Mouse (Mus musculus): ENCODE results near the gene Mipep. TPM values are rescaled to one million over a fixed set of nuclear protein-coding genes. Genes with fewer than 3 reads are reported as not detected.

Gene Mipep
- polyA plus RNA-seq, 1 experiment from 2014 or later, result 21.5 TPM

DNA sequence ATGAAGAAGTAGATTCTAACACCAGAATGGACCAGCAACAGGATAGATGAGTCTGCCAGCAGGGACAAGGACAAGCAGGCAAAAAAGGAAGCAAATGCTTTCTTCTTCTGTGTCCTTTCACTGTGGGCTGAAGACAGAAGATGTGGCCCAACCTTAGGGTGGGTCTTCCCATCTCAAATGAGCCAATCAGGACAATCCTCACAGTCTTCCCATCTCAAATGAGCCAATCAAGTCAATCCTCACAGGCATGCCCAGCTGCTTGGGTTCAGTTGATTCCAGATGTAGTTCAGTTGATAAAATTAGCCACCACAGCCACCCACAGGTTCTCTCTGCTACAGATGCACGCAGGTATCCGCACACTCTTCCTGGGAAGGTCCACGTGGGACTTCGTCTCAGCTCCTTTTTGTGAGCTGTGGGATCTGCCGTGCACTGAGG is 6.9 kb upstream of the Mipep start:
- H3K4me2 ChIP-seq (ENCODE audit: low read depth, low read length), result no peak overlapping the region
- H3K36me3 ChIP-seq (ENCODE audit: control insufficient read depth, insufficient read depth, low read length), result no peaks in the 10 kb centered on the region
- no peaks in the 10 kb centered on the region for H3K9me3 ChIP-seq (ENCODE audit: control insufficient read depth, low read length)
- no peak for ATAC-seq (ENCODE audit: low read depth)
- WGBS, result 85% methylated on average over 5 of the region's 5 CpGs
- H3K4me3 ChIP-seq (ENCODE audit: low read length), result no peak overlapping the region
- H3K4me1 ChIP-seq (replicated peaks; ENCODE audit: control insufficient read depth, insufficient read depth, low read length), result no peaks in the 10 kb centered on the region
- no peaks in the 10 kb centered on the region for H3K27me3 ChIP-seq (ENCODE audit: control insufficient read depth, insufficient read depth, low read depth, low read length)
- H3K9ac ChIP-seq (ENCODE audit: low read length), result no peak overlapping the region
- no peak overlapping the region for H3K27ac ChIP-seq (ENCODE audit: low read length)

DNA sequence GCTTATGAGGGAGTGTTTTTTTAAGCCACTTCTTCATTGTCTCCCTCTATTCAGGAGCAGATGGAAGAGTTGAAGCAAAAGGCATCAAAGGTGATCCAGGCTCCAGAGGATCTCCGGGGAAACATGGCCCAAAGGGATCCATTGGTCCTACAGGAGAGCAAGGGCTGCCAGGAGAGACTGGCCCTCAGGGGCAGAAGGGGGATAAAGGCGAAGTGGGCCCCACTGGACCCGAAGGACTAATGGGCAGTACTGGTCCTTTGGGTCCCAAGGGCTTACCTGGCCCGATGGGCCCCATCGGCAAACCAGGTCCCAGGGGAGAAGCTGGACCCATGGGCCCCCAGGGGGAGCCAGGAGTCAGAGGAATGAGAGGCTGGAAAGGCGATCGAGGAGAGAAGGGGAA is 5.2 kb upstream of the Mipep start:
- Histone ChIP-seq H3K27me3 (ENCODE audit: control insufficient read depth, insufficient read depth, low read depth, low read length) (no peaks in the 10 kb centered on the region), H3K36me3 (ENCODE audit: control insufficient read depth, insufficient read depth, low read length) (no peaks in the 10 kb centered on the region), H3K4me3 (ENCODE audit: low read length) (no peak overlapping the region), H3K9me3 (ENCODE audit: control insufficient read depth, low read length) (no peaks in the 10 kb centered on the region), H3K4me1 (replicated peaks; ENCODE audit: control insufficient read depth, insufficient read depth, low read length) (no peaks in the 10 kb centered on the region), H3K27ac (ENCODE audit: low read length) (no peak overlapping the region), H3K4me2 (ENCODE audit: low read depth, low read length) (no peak overlapping the region), H3K9ac (ENCODE audit: low read length) (no peak overlapping the region)
- ATAC-seq (ENCODE audit: low read depth), result no peak
- 93% methylated on average over 7 of the region's 7 CpGs for WGBS

GRCm38 (mm10) chr14:60782121-60782656 is 2.2 kb upstream of the Mipep start:
- 41% methylated on average over 7 of the region's 7 CpGs for WGBS
- no peaks in the 10 kb centered on the region for H3K36me3 ChIP-seq (ENCODE audit: control insufficient read depth, insufficient read depth, low read length)

DNA sequence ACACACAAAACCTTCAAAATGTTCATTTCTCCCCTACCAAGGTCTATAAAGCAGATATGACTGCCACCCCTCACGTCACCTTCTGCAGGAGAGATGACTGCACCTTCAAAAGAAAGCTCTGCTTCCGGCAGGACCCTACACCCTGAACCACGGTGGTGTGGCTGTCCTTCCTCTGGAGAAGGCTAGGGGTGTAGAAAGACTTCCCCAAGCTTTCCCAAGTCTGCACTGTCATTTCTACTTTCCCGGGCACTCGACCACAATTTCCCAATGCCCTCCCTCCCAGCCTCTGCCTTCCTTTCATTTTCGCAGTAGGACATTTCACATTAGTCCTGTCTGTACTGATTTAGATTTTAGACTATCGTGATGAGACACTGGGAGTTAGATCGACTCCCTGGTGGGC is 1.2 kb upstream of the Mipep start:
- H3K4me3 ChIP-seq (ENCODE audit: low read length), result no peak overlapping the region
- 39% methylated on average over 8 of the region's 8 CpGs for WGBS
- no peaks in the 10 kb centered on the region for H3K36me3 ChIP-seq (ENCODE audit: control insufficient read depth, insufficient read depth, low read length)
- no peak overlapping the region for H3K27ac ChIP-seq (ENCODE audit: low read length)
- H3K4me2 ChIP-seq (ENCODE audit: low read depth, low read length), result no peak overlapping the region
- no peaks in the 10 kb centered on the region for H3K9me3 ChIP-seq (ENCODE audit: control insufficient read depth, low read length)
- no peak for ATAC-seq (ENCODE audit: low read depth)
- 0 out of 2 replicates have a peak overlapping the region, but pooled peaks have one; percentile 15 for H3K9ac ChIP-seq (ENCODE audit: low read length)
- no peaks in the 10 kb centered on the region for H3K27me3 ChIP-seq (ENCODE audit: control insufficient read depth, insufficient read depth, low read depth, low read length)
- peaks cover 4% of the 10 kb centered on the region; the same call in 1 of the 2 replicates for H3K4me1 ChIP-seq (replicated peaks; ENCODE audit: control insufficient read depth, insufficient read depth, low read length)

More at GRCm38 (mm10) chr14:60782121-60782656, 2.2 kb upstream of the Mipep start:
- no peaks in the 10 kb centered on the region for H3K27me3 ChIP-seq (ENCODE audit: control insufficient read depth, insufficient read depth, low read depth, low read length)
- H3K9me3 ChIP-seq (ENCODE audit: control insufficient read depth, low read length), result no peaks in the 10 kb centered on the region
- H3K4me2 ChIP-seq (ENCODE audit: low read depth, low read length), result no peak overlapping the region
- no peak overlapping the region for H3K27ac ChIP-seq (ENCODE audit: low read length)
- H3K9ac ChIP-seq (ENCODE audit: low read length), result no peak overlapping the region
- no peak overlapping the region for H3K4me3 ChIP-seq (ENCODE audit: low read length)
- peaks cover 4% of the 10 kb centered on the region; the same call in 1 of the 2 replicates for H3K4me1 ChIP-seq (replicated peaks; ENCODE audit: control insufficient read depth, insufficient read depth, low read length)
- no peak for ATAC-seq (ENCODE audit: low read depth)

DNA sequence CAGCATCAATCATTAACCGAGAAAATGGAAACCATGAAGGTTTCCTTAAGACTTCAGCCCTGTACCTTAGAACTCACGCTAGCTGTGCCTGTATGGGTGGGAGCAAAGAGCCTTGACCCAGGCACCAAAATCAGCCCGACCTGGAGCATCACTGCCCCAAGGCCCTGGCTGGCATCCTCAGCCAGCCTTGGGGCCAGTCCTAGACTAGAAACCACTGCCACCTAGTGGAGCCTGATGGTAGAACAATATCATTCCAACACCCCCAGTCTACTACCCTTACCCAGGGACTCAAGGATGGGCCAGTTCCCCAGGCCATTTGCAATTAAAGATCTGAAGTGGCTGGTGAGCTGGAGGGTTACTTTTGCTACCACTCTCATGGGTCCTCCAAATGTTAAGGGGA is 5.7 kb downstream of the Mipep start:
- Histone ChIP-seq H3K27ac (ENCODE audit: low read length) (no peak overlapping the region), H3K36me3 (ENCODE audit: control insufficient read depth, insufficient read depth, low read length) (peaks cover 16% of the 10 kb centered on the region), H3K9ac (ENCODE audit: low read length) (no peak overlapping the region), H3K4me2 (ENCODE audit: low read depth, low read length) (no peak overlapping the region), H3K9me3 (ENCODE audit: control insufficient read depth, low read length) (no peaks in the 10 kb centered on the region), H3K4me3 (ENCODE audit: low read length) (no peak overlapping the region), H3K27me3 (ENCODE audit: control insufficient read depth, insufficient read depth, low read depth, low read length) (no peaks in the 10 kb centered on the region), H3K4me1 (replicated peaks; ENCODE audit: control insufficient read depth, insufficient read depth, low read length) (peaks cover 2% of the 10 kb centered on the region; the same call in 1 of the 2 replicates)
- ATAC-seq (ENCODE audit: low read depth), result no peak
- 40% methylated on average over 3 of the region's 3 CpGs for WGBS

DNA sequence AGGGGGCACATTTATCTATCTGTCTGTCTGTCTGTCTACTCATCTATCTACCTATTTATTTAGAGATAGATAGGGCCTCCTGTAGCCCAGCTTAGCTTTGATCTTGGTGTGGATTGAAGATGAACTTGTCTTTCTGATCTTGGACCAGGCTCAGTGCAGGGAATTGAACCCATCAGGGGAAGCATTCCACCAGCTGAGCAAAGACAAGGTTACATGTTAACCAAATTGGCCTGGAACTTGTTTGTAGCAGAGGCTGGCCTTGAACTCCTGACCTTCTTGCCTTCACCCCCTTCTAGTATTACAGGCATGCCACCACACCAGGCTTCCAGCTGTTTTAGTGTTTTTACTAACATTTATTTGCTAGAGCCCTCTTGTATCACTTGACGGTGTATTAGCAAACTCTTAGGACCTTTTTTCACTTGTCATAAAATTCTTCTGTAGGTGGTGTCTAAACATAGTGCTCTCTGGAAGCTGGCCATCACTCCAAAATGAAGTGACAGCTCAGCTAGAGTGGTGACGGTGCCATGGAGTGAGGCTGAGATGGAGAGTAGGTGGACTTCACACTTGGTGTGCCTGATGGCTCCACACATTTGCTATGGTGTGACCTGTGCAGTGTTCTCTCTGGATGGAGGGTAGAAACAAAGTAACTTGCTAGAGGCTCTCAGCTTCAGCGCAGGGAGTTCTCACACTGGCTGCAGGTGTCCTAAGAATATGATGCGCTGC is 12.4 kb downstream of the Mipep start:
- 69% methylated on average over 4 of the region's 4 CpGs for WGBS

DNA sequence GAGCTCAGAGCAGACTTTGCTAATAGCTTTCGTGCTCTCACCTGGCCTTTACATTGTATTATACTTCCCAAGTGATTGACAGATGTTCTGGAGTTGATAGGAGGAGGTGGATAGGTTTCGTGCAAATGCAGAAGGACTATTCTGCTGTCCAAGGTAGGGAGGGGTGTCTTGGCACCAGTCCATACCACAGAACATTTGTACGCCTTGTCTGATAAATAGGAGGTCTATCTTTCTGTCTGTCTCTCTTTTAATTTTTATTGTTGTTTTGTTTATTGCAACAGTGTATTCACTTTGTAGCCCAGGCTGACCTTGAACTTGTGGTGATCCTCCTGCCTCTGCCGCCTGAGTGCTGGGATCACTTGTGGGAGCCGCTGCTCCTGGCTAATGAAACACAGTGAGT is 13.2 kb downstream of the Mipep start:
- H3K9me3 ChIP-seq (ENCODE audit: control insufficient read depth, low read length), result no peaks in the 10 kb centered on the region
- no peak overlapping the region for H3K4me3 ChIP-seq (ENCODE audit: low read length)
- no peak overlapping the region for H3K4me2 ChIP-seq (ENCODE audit: low read depth, low read length)
- no peak for ATAC-seq (ENCODE audit: low read depth)
- H3K4me1 ChIP-seq (replicated peaks; ENCODE audit: control insufficient read depth, insufficient read depth, low read length), result no peaks in the 10 kb centered on the region
- H3K27ac ChIP-seq (ENCODE audit: low read length), result no peak overlapping the region
- WGBS, result 91% methylated on average over 5 of the region's 5 CpGs
- no peak overlapping the region for H3K9ac ChIP-seq (ENCODE audit: low read length)
- no peaks in the 10 kb centered on the region for H3K27me3 ChIP-seq (ENCODE audit: control insufficient read depth, insufficient read depth, low read depth, low read length)
- H3K36me3 ChIP-seq (ENCODE audit: control insufficient read depth, insufficient read depth, low read length), result peaks cover 9% of the 10 kb centered on the region; the same call in 1 of the 2 replicates

More for the DNA sequence above, 12.4 kb downstream of the Mipep start:
- ATAC-seq (ENCODE audit: low read depth), result no peak
- Histone ChIP-seq H3K4me2 (ENCODE audit: low read depth, low read length) (no peak overlapping the region), H3K36me3 (ENCODE audit: control insufficient read depth, insufficient read depth, low read length) (peaks cover 11% of the 10 kb centered on the region; the same call in 1 of the 2 replicates), H3K9me3 (ENCODE audit: control insufficient read depth, low read length) (no peaks in the 10 kb centered on the region), H3K4me1 (replicated peaks; ENCODE audit: control insufficient read depth, insufficient read depth, low read length) (no peaks in the 10 kb centered on the region), H3K9ac (ENCODE audit: low read length) (no peak overlapping the region), H3K27me3 (ENCODE audit: control insufficient read depth, insufficient read depth, low read depth, low read length) (no peaks in the 10 kb centered on the region), H3K27ac (ENCODE audit: low read length) (no peak overlapping the region), H3K4me3 (ENCODE audit: low read length) (no peak overlapping the region)

GRCm38 (mm10) chr14:60798721-60799120 is 14.3 kb downstream of the Mipep start:
- H3K4me3 ChIP-seq (ENCODE audit: low read length), result no peak overlapping the region
- no peak overlapping the region for H3K9ac ChIP-seq (ENCODE audit: low read length)
- no peaks in the 10 kb centered on the region for H3K4me1 ChIP-seq (replicated peaks; ENCODE audit: control insufficient read depth, insufficient read depth, low read length)
- WGBS, result 82% methylated on average over 4 of the region's 4 CpGs
- no peak for ATAC-seq (ENCODE audit: low read depth)
- H3K4me2 ChIP-seq (ENCODE audit: low read depth, low read length), result no peak overlapping the region
- no peaks in the 10 kb centered on the region for H3K9me3 ChIP-seq (ENCODE audit: control insufficient read depth, low read length)
- no peak overlapping the region for H3K27ac ChIP-seq (ENCODE audit: low read length)
- no peaks in the 10 kb centered on the region for H3K27me3 ChIP-seq (ENCODE audit: control insufficient read depth, insufficient read depth, low read depth, low read length)
- H3K36me3 ChIP-seq (ENCODE audit: control insufficient read depth, insufficient read depth, low read length), result peaks cover 13% of the 10 kb centered on the region; the same call in 1 of the 2 replicates

DNA sequence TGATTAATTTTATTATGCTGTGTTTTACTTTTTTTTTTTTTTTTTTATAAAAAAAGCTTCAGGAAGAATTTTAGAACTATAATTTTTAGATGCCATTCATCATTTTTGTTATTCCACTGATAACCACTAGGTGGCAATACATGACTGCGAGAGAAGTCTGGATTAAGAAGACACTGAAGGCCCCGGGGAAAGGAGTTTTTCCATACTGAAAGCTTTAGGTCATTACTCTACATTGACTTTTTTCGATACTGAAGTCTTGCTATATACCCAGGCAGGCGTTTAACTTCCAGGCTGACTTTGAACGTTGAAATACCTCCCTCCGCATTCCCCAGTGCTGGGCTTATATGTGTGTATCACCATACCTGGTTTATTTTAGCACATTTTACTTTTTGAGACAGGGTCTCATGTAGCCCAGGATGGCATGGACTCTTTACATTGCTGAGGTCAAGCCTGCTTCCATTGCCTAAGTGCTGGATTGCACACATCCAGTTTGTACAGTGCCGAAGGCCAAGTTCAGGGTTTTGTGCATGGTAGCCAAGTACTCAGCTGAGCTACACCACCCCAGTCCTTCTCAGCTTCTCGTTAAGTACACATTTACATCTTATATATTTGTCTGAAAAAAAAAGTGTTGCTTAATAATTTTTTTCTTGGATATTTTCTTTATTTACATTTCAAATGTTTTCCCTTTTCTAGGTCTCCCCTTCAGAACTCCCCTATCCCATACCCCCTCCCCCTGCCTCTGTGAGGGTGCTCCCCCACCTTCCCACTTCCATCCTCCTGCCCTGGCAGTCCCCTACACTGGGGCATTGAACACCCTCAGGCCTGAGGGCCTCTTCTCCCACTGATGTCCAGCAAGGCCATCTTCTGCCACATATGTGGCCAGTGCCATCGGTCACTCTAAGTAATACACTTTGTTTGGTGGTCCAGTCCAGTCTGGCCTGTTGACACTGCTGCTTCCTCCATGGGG is 15.7 kb downstream of the Mipep start:
- Histone ChIP-seq H3K9ac (ENCODE audit: low read length) (no peak overlapping the region), H3K9me3 (ENCODE audit: control insufficient read depth, low read length) (no peaks in the 10 kb centered on the region), H3K27me3 (ENCODE audit: control insufficient read depth, insufficient read depth, low read depth, low read length) (no peaks in the 10 kb centered on the region), H3K36me3 (ENCODE audit: control insufficient read depth, insufficient read depth, low read length) (peaks cover 15% of the 10 kb centered on the region; the same call in 1 of the 2 replicates), H3K4me3 (ENCODE audit: low read length) (no peak overlapping the region), H3K27ac (ENCODE audit: low read length) (no peak overlapping the region), H3K4me2 (ENCODE audit: low read depth, low read length) (no peak overlapping the region), H3K4me1 (replicated peaks; ENCODE audit: control insufficient read depth, insufficient read depth, low read length) (no peaks in the 10 kb centered on the region)
- WGBS, result 38% methylated on average over 9 of the region's 9 CpGs
- ATAC-seq (ENCODE audit: low read depth), result peak; percentile 72
